Mouse (Mus musculus): ENCODE measurements at regions not wholly inside any gene's neighbourhood (a gene's known extent, or its start where the extent isn't known, plus 50 kb on each side); places are given as distances from the start of the nearest gene placed in this dataset.

GRCm38 (mm10) chr13:99642811-99643210, 126.5 kb upstream of the Map1b start:
- Histone ChIP-seq H3K27me3 (ENCODE audit: insufficient read depth, poor library complexity, severe bottlenecking) (no peaks in the 10 kb centered on the region), H3K27ac (peak overlapping the region; percentile 64), H3K4me3 (no peak overlapping the region), H3K9me3 (no peaks in the 10 kb centered on the region), H3K4me1 (replicated peaks) (peaks cover 24% of the 10 kb centered on the region), H3K36me3 (no peaks in the 10 kb centered on the region)
- no peak for DNase-seq (ENCODE audit: low spot score)
- 73% methylated on average over 5 of the region's 5 CpGs for WGBS

GRCm38 (mm10) chr13:99642301-99642700, 126.0 kb upstream of the Map1b start:
- WGBS, result 63% methylated on average over 5 of the region's 5 CpGs
- H3K4me1 ChIP-seq (replicated peaks), result peaks cover 24% of the 10 kb centered on the region
- H3K27ac ChIP-seq, result peak overlapping the region; percentile 64
- no peaks in the 10 kb centered on the region for H3K27me3 ChIP-seq (ENCODE audit: insufficient read depth, poor library complexity, severe bottlenecking)
- no peak for DNase-seq (ENCODE audit: low spot score)
- H3K4me3 ChIP-seq, result no peak overlapping the region
- no peaks in the 10 kb centered on the region for H3K9me3 ChIP-seq
- H3K36me3 ChIP-seq, result no peaks in the 10 kb centered on the region

GRCm38 (mm10) chr13:99641386-99642165, 125.2 kb upstream of the Map1b start:
- DNase-seq (ENCODE audit: low spot score), result no peak
- whole genome bisulfite sequencing, result 88% methylated on average over 22 of the region's 22 CpGs
- peaks cover 24% of the 10 kb centered on the region for H3K4me1 ChIP-seq (replicated peaks)
- no peaks in the 10 kb centered on the region for H3K9me3 ChIP-seq
- no peak overlapping the region for H3K4me3 ChIP-seq
- no peaks in the 10 kb centered on the region for H3K36me3 ChIP-seq
- H3K27me3 ChIP-seq (ENCODE audit: insufficient read depth, poor library complexity, severe bottlenecking), result no peaks in the 10 kb centered on the region
- H3K27ac ChIP-seq, result peak overlapping the region; percentile 64

GRCm38 (mm10) chr13:99632706-99633105, 116.4 kb upstream of the Map1b start:
- H3K27ac ChIP-seq, result no peak overlapping the region
- DNase-seq (ENCODE audit: low spot score), result no peak
- H3K36me3 ChIP-seq, result no peaks in the 10 kb centered on the region
- WGBS, result 91% methylated on average over 5 of the region's 5 CpGs
- H3K9me3 ChIP-seq, result no peaks in the 10 kb centered on the region
- H3K4me1 ChIP-seq (replicated peaks), result no peaks in the 10 kb centered on the region
- no peak overlapping the region for H3K4me3 ChIP-seq
- no peaks in the 10 kb centered on the region for H3K27me3 ChIP-seq (ENCODE audit: insufficient read depth, poor library complexity, severe bottlenecking)

- Histone ChIP-seq H3K4me3 (no peak overlapping the region), H3K36me3 (no peaks in the 10 kb centered on the region), H3K27me3 (ENCODE audit: insufficient read depth, poor library complexity, severe bottlenecking) (no peaks in the 10 kb centered on the region), H3K27ac (no peak overlapping the region), H3K9me3 (no peaks in the 10 kb centered on the region), H3K4me1 (replicated peaks) (no peaks in the 10 kb centered on the region)
- no peak for DNase-seq (ENCODE audit: low spot score)
- WGBS, result 91% methylated on average over 3 of the region's 3 CpGs
Observed at GRCm38 (mm10) chr13:99630800-99631199, 114.5 kb upstream of the Map1b start.

GRCm38 (mm10) chr13:99630356-99630755, 114.0 kb upstream of the Map1b start:
- Histone ChIP-seq H3K27ac (no peak overlapping the region), H3K4me3 (no peak overlapping the region), H3K27me3 (ENCODE audit: insufficient read depth, poor library complexity, severe bottlenecking) (no peaks in the 10 kb centered on the region), H3K9me3 (no peaks in the 10 kb centered on the region), H3K36me3 (no peaks in the 10 kb centered on the region), H3K4me1 (replicated peaks) (no peaks in the 10 kb centered on the region)
- DNase-seq (ENCODE audit: low spot score), result no peak
- 94% methylated on average over 22 of the region's 22 CpGs for WGBS

GRCm38 (mm10) chr13:99625196-99625595, 108.9 kb upstream of the Map1b start:
- WGBS, result 80% methylated on average over 4 of the region's 4 CpGs
- Histone ChIP-seq H3K4me1 (replicated peaks) (no peaks in the 10 kb centered on the region), H3K4me3 (no peak overlapping the region), H3K27ac (no peak overlapping the region), H3K9me3 (no peaks in the 10 kb centered on the region), H3K27me3 (ENCODE audit: insufficient read depth, poor library complexity, severe bottlenecking) (no peaks in the 10 kb centered on the region), H3K36me3 (no peaks in the 10 kb centered on the region)
- no peak for DNase-seq (ENCODE audit: low spot score)

- H3K4me1 ChIP-seq (replicated peaks), result no peaks in the 10 kb centered on the region
- no peaks in the 10 kb centered on the region for H3K9me3 ChIP-seq
- no peak overlapping the region for H3K27ac ChIP-seq
- no peak for DNase-seq (ENCODE audit: low spot score)
- H3K36me3 ChIP-seq, result no peaks in the 10 kb centered on the region
- no peaks in the 10 kb centered on the region for H3K27me3 ChIP-seq (ENCODE audit: insufficient read depth, poor library complexity, severe bottlenecking)
- H3K4me3 ChIP-seq, result no peak overlapping the region
- WGBS, result 89% methylated on average over 9 of the region's 9 CpGs
Observed at GRCm38 (mm10) chr13:99618332-99618731, 102.0 kb upstream of the Map1b start.

GRCm38 (mm10) chr13:99617457-99617856, 101.1 kb upstream of the Map1b start:
- no peaks in the 10 kb centered on the region for H3K9me3 ChIP-seq
- no peak overlapping the region for H3K4me3 ChIP-seq
- no peak for DNase-seq (ENCODE audit: low spot score)
- 89% methylated on average over 5 of the region's 5 CpGs for WGBS
- no peaks in the 10 kb centered on the region for H3K36me3 ChIP-seq
- no peak overlapping the region for H3K27ac ChIP-seq
- peaks cover 4% of the 10 kb centered on the region; the same call in 1 of the 2 replicates for H3K4me1 ChIP-seq (replicated peaks)
- H3K27me3 ChIP-seq (ENCODE audit: insufficient read depth, poor library complexity, severe bottlenecking), result no peaks in the 10 kb centered on the region

GRCm38 (mm10) chr13:99611715-99612494, 95.6 kb upstream of the Map1b start:
- no peak for DNase-seq (ENCODE audit: low spot score)
- H3K27me3 ChIP-seq (ENCODE audit: insufficient read depth, poor library complexity, severe bottlenecking), result no peaks in the 10 kb centered on the region
- no peaks in the 10 kb centered on the region for H3K9me3 ChIP-seq
- H3K27ac ChIP-seq, result no peak overlapping the region
- no peaks in the 10 kb centered on the region for H3K36me3 ChIP-seq
- H3K4me1 ChIP-seq (replicated peaks), result peaks cover 39% of the 10 kb centered on the region
- WGBS, result 77% methylated on average over 18 of the region's 18 CpGs
- no peak overlapping the region for H3K4me3 ChIP-seq

- Histone ChIP-seq H3K9me3 (no peaks in the 10 kb centered on the region), H3K4me3 (no peak overlapping the region), H3K36me3 (no peaks in the 10 kb centered on the region), H3K27me3 (ENCODE audit: insufficient read depth, poor library complexity, severe bottlenecking) (no peaks in the 10 kb centered on the region), H3K27ac (peak overlapping the region; percentile 80), H3K4me1 (replicated peaks) (peaks cover 44% of the 10 kb centered on the region)
- 81% methylated on average over 5 of the region's 5 CpGs for WGBS
- no peak for DNase-seq (ENCODE audit: low spot score)
Observed at GRCm38 (mm10) chr13:99610498-99610897, 94.2 kb upstream of the Map1b start.

GRCm38 (mm10) chr13:99609151-99610146, 93.1 kb upstream of the Map1b start:
- 31% methylated on average over 9 of the region's 9 CpGs for WGBS
- Histone ChIP-seq H3K9me3 (no peaks in the 10 kb centered on the region), H3K4me1 (replicated peaks) (peaks cover 44% of the 10 kb centered on the region), H3K4me3 (no peak overlapping the region), H3K27ac (peak overlapping the region; percentile 80), H3K36me3 (no peaks in the 10 kb centered on the region), H3K27me3 (ENCODE audit: insufficient read depth, poor library complexity, severe bottlenecking) (no peaks in the 10 kb centered on the region)
- peak; percentile 62 for DNase-seq (ENCODE audit: low spot score)

Data from hindbrain, embryonic 10.5 days (tissue).